Mouse (Mus musculus) gastrocnemius, adult 8-10 months (tissue): Measurements from ENCODE around the gene Rin3. TPM values are rescaled to one million over a fixed set of nuclear protein-coding genes. Genes with fewer than 3 reads are reported as not detected.
A peak's percentile ranks its signal among the peaks of the same experiment; 100 is the strongest.

ENCODE experiments used
- DNase-seq, 2 experiments: peaks; one replicate each; pipeline ENCODE4 v3.0.0; 2022; ENCODE audit warnings: low spot score in 2 of 2
- total RNA-seq, 4 experiments: library from RNA; stranded (reverse); gene quantifications; 2 replicates each; pipeline ENCODE4 v1.2.4; 2022

Gene Rin3
- total RNA-seq, 4 experiments from 2014 or later: 2.2 to 5.6 (median 4.2) TPM

DNA sequence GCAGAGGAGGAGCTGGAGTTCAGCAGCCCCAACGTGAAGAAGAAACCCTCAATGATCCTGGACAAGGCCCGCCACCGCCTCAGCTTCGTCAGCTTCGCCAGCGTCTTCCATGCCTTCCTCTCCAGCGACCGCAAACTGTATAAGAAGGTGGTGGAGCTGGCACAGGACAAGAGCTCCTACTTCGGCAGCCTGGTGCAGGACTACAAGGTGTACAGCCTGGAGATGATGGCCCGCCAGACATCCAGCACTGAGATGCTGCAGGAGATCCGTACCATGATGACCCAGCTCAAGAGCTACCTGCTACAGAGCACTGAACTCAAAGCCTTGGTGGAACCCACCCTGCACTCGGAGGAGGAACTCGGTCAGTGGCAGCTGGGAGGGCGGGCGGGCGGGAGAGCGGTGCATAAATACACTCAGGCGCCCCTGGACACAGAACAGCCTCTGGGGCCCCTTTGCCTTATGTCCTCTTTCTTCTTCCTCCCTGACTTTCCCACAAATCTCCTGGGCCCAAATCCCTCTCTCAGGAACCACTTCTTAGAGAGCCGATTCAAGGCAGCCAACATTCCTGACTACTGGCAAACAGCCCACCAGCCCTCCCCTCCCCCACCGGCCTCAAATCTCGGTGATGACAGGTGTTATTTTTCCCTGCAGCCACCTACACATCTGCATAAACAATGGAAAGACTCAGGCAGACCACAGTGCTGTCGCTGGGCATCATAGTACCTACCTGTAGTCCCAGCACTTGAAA lies 86.8 kb downstream of the Rin3 start:
- no peak for DNase-seq

DNA sequence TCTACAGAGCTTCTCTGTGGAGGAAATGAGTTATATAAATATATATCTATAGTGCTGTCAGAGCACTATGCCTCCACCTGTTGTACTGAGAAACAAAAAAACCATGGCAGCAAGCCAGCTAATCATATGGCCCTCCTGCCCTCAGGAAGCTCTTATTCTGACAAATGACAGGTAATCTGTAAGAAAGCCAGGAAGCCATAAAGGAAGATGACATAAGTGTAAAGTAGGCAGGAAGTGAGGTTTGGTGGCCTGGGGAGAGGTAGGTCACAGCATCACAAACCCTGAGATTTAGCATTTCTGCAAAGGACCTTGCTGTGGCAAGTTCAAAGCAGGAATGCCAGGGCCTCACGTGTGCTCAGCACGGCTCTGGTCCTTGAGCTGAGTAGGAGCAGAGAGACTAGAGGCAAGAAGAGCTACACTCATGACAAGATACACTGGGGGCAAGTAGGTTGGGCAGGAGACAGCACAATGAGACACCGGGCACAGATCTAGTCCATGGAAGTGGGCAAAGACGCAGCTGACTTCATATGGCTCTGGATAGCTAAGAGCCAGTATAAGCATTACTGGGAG lies 88.2 kb downstream of the Rin3 start:
- DNase-seq: no peak

DNA sequence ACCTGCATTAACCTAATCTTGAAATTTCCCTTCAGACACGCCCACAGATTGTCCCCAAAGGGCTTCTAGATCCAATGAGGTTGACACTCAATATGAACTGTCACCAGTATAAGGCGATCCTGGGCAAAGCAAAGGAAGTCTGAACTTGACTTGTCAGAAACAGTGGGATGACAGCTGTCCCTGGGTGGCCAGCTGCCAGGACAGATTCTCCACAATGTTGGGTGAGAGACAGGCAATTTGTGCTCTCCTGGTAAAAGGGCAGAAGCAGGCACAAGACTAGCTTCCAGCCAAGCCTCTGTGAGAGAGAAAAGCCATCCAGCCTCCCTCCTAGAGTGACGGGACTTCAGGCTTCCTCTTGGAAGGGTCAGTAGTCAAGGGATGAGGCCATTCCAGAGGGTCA lies 89.5 kb downstream of the Rin3 start:
- DNase-seq: no peak

DNA sequence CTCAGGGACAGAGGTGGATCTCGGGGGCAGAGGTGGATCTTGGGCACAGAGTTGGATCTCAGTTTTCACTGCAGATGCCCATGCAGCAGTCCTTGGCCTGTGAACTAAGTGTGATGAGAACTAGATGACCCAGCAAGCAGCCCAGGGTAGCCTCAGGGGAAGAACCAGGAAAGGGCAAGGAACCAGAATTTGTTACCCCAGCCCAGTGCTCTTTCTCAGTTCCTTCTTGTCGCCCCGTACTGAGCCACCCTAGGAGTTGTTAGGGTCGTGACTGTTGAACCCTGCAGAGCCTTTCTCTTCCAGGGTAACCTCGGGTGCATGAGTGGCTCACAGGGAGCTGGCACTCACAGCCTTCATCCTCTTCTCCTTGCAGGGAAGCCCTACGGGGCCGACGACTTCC lies 99.3 kb downstream of the Rin3 start:
- DNase-seq: no peak

DNA sequence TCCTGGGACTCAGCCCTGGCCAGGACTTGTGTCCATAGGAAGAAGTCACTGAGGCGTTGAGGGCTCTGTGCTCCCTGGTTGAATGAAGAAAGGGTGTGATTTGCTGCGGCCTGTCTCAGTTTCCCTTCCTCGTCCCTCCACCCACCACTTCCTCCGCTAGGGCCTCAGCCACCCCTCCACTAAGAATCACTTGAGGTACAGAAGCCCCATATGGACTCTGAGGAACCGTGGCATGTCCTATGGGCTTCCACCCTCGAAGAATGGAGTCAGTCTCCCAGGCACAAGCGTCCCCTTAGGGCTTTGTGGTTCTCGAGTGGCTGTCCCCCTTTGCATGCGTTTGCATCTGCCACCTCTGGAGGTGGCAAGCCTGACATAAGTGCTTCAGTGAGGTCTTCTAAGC lies 100.4 kb downstream of the Rin3 start:
- DNase-seq: no peak

DNA sequence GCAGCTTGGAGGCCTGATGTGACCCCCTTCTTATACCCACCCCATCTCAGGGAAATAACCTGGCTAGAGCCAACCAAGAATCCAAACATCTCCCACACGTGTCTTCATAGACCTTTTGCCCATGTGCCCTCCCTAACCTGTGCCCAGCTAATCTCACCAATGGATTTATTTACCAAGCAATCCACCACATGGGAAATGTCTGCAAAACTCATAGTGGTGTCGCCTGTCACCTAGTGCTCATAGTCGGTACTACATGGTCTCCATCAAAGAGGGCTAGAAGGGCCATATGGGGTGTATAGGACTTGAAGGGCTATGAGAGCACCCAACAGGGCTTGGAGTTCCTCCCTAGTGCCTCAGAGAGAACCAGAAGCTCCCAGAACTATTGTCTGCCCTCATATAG lies 102.0 kb downstream of the Rin3 start:
- no peak for DNase-seq

DNA sequence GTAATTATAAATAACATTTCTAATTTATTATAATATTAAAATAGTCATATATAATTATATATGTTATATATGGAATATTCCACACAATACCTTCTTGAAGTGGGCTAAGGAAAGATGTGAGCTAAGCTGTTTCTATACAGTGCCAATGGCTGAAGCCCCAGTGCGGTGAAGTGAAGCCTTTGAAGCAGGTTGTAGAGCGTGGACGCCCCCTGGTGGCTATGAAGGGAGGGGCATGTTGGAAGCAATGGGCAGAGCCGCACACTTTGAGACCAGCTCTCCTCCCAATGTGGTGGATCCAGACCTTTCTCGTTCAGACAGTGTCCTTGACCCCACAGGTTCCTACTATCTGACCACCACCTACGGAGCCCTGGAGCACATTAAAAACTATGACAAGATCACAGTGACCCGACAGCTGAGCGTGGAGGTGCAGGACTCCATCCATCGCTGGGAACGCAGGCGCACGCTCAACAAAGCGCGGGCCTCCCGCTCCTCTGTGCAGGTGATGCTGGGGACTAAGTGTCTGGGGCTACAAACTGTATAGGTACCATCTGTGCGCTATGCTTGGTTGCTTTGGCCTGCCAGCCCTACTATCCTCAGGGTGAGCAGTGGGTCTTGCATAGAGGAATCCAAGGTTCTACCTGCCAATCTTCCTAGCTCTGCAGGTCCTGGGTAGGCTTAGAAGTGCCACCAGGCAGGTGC lies 104.5 kb downstream of the Rin3 start:
- peak; percentile 60 to 68 for DNase-seq

DNA sequence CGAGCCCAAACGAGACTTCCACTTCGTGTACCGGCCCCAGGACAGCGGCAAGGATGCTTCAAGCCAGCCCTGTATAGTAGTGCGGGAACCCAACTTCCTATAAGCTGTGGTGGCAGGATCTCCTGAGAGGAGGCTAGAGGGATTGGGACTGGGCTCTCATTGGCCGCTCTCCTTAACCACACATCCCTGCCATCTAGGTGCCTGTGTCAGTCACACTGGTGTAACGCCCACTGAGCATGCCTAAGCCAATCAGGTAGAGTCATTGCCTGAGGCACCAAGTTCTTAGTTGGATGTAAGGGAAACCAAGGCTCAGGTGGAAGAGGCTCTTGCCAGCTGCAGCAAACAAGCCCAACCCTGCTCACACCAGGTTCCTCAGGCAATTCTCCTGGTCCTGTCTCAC lies 107.2 kb downstream of the Rin3 start:
- DNase-seq: no peak

DNA sequence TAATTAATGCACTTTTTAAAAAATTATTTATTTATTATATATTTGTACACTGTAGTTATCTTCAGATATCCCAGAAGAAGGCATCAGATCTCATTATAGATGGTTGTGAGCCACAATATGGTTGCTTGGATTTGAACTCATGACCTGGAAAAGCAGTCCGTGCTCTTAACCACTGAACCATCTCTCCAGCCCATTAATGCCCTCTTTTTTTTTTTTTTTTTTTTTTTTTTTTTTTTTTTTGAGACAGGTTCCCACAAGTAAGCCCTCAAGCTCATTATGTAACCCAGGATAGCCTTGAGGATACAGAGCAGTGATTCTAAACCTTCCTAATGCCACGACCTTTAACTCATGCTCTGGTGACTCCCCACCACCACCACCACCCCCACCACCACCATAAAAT lies 108.3 kb downstream of the Rin3 start:
- DNase-seq: no peak

DNA sequence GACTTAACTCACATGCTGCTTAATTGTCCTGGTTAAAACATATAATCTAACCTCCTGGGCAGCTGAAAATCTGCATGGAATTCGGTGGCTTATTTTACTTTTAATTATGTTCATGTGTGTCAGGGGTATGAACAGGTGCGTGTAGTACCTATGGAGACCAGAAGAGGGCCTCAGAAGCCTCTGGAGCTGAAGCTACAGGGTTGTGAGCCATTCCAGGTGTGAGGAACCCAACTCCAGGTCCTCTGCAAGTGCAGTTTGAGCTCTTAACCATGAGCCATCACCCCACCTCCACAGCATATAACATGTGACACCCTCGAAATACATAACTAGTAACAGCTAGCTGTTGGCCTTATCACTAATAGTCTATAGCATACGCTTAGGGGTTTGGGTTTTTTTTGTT lies 109.1 kb downstream of the Rin3 start:
- no peak for DNase-seq

DNA sequence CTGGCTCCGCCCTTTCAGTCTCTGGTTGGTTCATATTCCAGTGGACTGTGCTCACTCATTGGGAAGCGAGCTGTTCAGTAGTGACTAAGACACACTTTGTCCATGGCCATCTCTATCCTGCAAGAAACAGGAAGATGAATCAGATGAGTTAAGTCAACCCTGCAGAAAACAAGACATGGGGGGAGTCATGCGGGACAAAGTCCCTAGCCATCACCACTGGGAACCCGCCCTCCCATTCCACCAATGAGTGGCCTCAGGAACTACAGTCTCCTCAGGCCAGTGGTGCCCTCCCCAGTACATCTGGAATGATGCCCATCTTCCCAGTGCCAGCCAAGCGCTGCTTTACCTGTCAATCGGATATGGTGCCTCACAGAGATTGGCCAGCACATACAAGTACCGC lies 111.6 kb downstream of the Rin3 start:
- no peak for DNase-seq

DNA sequence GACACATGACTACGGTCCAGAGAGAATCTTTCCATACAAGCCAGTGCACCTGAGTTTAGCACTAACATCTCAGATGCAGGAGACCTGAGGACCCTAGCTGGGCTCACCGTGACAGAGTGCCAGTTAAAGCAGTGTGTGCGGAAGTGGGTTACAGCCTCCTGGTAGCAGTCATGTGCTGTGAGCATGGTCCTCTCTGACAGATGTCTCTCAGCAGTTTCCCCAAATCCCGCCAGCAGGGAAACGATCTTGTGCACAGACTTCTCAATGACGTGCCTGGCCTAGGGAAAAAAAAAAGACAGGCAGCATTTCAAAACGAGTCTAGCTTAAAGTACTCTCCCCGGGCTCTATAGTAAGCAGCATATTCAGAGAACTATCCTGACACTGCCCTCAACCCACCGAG lies 112.7 kb downstream of the Rin3 start:
- no peak for DNase-seq

DNA sequence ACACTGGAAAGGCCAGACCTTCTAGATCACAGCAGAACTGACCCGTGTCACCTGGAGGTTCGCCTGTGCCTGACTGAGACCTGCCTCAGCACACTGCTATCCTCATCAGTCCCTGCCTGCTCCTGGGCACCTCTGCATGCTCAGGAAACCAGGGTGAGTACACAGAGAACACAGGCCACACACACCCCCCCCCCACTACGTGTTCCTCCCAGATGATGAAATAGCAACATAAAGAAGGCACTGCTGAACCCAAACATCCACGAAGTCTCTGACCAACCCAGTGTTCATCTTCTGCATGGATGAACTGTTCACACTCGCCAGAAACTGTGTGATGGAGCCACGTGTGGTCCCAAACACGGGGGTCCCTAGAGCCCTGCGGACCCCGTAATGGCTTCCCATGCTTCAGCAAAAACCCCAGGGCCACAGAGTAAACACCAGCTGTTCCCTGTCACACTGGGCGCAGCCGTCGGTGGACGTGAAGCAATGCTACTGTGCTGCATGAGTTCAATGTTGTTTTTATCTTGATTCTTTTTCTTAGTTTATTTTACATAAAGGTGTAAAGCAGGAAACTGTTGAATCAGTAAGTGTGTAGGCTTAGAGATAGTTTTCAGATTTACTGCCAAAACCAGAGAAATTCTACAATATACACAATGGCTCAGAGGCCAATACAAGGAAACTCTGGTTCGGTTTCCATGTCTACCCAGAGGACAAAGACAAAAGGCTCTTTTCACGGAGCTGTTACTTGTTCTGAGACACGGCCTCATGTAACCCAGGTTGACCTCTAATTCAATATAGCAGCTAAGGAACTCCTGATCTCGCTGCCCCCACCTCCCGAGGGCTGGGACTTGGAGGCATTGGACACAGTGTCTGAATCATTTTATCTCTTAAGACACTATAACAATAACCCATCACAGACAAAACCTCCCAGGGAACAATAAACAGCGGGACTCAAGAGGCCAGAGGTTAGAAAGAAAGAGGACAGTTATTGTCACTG lies 113.4 kb downstream of the Rin3 start:
- no peak for DNase-seq

DNA sequence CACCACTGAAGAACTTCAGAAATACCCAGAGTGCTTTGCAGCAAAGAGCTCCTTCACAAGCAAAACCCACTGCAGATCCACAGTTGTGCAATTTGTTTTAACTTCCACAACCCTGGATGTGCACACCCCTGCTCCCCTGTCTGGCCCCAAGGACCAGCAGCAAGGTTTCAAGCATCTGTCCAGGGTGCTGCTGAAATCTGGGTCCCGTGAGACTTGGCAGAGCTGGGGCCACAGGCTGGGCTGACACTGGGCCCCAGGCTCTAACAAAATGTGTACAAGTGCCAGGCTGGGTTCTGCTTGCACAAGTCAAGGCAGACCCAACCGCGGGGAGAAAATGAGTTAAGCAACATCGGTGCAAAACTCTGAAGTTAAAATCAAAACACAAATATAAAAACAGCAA lies 115.7 kb downstream of the Rin3 start:
- no peak for DNase-seq

DNA sequence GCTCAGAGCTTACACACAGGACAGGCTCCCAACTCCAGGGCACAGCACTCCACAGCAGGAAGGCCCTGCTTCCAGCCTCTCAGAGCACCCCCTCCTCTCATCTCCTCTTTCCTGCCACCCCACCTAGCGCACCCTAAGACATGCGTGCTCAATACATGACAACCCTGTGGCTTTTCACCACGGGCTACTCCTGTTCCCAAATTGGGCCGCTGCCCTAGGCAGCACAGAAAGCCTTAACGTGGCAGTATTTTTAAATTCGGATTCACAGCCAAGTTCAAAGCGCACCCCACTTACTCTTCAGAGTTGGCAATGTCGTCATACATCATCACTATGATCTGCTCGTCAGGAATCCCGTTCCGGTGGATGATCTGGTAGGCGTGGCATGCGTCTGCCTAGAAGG lies 130.3 kb downstream of the Rin3 start:
- no peak for DNase-seq

DNA sequence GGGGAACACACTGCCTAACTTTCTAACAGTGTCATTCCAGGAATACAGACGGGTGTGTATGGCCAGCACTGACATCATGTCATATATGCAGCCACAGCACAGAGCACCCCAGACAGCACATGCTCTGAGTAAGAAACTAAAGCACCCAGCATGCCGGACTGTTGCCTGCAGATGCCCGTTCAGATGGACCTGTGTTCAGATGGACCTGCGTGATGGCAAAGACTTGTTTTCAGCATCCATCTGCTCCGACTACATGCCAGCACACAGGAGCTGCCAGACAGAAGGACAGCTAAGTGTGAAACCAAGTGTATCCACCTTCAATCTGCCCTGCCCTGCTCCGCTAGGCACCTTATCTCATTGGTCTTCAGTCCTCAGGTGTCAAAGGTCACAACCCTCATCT lies 131.8 kb downstream of the Rin3 start:
- no peak for DNase-seq

DNA sequence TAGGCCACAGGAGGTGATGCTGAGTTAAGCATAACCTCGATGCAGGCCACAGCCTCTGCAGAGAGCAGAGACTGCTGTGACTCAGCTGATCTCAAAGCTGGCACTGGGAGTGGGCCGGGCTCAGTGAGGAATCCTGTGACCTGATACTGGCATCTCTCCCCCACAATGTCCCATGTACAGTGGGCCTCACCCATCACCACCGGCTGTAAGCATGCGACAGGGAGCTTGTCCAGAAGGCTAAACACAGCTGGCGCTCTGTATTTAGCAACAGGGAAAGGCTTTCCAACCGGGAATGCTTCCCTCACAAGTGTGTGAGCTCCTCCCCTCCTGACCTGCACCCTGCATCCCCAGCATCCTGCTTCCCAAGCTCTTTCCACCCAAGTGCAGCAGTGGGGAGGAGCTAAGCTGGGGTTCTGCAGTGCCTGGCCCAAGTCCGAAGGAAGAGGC lies 133.6 kb downstream of the Rin3 start:
- DNase-seq: peak; percentile 32 to 65

DNA sequence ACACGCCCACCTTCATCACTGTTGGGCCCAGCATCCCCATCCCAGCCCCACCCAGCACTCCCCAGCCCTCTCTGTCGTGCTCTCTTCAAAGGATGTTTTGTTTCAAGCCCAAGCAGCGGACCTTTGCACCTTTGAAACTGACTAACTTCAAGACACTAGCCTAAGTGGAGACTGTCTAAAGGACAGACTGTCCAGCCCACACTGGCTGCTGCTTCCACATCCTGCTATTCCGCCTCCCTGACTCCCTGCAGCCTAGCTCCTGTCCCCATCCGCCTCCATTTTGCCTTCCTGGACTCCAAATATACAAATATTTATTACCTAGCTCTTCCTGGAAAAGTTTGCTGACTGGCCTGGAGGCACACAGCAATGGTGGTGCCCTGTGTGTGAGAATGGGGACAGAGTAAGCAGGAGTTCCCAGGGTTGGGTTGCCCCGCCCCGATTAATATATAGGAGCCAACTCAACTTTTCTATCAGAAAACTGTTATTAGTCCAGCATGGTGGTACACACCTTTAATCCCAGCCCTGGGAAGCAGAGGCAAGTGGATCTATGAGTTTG lies 134.2 kb downstream of the Rin3 start:
- no peak for DNase-seq

DNA sequence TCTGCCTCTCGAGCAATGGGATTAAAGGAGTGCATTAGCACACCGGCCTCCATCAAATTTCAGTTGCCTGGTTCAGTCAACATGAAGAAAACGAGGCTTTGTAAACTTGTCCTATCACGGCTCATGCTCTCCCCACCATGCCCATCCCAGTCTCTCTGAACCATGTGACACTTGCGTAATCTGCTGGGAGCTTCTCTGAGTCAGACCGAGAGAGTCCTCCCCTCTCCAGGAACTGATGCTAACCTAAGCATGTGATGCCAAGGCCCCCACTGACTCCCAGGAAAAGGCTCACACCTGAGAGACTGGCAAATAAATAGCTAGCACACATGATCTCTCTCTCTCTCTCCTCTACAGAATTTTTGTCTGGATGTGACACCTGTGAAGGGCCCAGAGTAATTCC lies 134.9 kb downstream of the Rin3 start:
- no peak for DNase-seq

DNA sequence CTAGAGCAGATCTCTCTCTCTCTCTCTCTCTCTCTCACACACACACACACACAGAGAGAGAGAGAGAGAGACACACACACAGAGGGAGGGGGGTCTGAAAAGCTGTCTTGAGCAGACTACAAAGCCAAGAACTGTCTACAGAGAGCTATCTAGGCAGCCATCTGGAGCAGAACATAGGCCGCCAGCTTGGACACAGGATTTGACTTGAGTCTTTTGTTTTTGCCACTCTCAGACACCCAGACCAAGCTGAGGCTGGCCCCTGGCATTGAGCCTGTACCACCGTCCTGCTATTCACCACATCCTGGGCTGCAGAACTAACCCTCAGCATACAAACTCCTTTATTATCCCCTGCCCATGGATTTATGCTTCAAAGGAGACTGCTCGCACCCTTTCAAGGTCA lies 136.7 kb downstream of the Rin3 start:
- no peak for DNase-seq

DNA sequence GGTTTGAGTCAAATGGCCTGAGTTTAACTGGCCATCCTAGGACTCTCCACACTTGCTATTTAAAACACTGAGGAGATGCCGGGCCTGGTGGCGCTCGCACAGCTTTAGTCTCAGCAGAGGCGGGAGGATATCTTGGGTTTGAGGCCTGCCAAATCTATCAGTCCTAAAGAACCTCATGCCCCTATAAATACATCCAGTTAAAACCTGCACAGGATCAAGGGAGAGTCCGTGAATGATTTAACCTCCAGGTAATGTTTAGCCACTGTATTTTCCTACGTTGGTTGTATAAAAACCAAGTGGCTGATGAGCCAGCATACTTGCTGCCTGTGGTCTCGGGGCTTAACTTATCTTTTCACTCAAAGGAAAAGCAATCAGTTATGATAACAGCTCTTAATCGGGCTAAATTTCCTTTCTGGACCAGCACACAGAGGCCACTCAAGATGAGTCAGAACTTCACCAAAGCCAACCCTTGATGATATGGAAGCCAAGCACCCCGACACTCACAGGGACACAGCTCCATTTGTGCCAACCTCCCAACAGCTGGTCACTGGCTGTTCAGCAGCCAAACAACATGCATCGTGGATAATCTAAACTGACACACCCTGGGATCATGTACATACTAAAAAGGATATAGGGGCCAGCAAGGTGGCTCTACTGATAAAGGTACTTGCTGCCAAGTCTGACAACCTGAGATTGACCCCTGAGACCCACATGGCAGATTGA lies 137.5 kb downstream of the Rin3 start:
- no peak for DNase-seq
